Mouse (Mus musculus): ENCODE results near the gene Cdc20b.
"Not testable (repeated sequence)": the region's sequence is repeated elsewhere in the genome, so short reads cannot be mapped to it uniquely, and the experiment has no call there.

The Cdc20b gene

DNA sequence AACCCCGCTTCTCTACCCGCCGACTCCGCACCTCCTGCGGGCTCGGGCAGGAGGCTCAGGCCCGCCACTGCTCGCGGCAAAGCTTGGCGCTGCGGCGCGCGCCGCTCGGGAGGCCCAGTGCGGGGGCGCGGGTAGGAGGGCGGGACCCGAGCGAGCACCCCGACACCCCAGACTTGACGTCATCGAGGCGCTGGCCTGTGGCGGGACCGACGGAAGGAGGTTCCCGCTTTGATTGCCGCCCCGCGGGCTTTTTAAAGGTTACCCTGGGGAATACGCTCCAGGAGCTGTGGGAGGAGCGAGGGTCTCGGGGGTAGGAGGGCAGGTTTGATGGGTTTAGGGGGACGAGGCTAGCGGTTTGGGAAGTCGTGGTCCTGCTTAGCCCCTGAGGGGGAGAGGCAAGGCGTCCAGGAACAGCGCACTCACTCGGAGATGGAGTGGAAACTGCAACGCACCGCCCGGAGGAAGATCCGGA is at the start of gene Cdc20b:
Gene Cdc20b, plus strand, starts transcription at position 162 of the 472 bp plus-strand sequence.
- DNase-seq = peak; percentile 46 to 62

DNA sequence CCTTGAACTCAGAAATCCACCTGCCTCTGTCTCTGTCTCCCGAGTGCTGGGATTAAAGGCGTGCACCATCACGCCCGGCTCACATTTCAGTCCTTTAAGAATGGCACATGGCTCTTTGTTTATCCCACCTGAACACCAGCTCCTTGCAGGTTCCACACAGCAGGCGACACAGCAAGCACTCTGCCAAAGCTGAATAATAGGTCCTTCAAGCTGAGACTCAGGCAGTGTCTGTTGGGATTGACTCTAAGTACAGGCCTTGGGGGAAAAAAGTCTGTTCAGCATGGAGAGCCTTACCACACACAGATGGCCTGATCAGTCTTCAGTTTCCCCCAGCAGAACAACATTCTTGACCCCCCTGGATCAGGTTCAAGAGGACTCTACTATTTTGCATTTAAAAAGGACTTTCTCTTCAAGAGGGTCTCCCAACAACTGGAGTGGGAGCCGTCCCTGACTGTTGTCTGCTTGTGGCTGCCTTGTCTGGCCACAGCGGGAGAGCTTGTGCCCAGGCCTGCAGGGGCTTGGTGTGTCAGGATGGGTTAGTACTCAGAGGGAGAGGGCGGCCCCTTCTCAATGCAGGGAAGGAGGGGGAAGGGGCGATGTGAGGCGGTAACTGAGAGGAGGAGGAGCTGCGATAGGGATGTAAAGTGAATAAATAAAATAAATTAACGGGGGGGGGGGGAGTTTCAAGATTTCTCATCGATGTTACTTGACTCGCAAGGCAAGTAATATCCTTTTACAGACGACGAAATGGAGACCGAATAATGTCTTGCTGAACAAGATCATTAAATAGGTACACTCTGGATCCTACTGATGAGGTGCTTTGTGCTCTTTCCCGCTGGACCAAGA is 49.1 kb upstream of the Cdc20b start:
- peak in 1 of 2 experiments; percentile 36 for DNase-seq

DNA sequence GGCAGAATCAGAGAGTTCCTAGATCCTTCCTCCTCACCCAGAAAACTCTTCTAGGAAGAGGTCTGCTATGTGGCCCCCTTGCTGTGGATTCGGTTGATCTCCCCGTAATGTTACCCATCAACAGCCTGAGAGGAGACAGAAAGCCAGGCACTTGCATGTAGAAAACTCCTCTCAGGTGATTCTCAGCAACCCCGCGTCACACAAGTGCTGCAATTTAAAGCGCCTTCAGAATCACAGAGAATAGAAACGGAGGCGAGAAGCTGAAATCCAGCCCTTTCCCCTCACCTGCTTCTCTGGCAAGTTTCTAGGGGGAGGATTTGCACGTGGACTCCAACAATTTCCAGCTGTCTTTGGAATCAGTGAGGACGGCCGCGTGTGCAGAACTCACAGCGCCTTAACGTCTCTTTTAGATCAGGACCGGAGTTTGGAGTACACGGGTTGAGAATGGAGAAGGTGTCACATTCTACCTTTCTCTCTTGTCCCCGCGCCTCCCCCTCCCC is 48.4 kb upstream of the Cdc20b start:
- DNase-seq = no peak

DNA sequence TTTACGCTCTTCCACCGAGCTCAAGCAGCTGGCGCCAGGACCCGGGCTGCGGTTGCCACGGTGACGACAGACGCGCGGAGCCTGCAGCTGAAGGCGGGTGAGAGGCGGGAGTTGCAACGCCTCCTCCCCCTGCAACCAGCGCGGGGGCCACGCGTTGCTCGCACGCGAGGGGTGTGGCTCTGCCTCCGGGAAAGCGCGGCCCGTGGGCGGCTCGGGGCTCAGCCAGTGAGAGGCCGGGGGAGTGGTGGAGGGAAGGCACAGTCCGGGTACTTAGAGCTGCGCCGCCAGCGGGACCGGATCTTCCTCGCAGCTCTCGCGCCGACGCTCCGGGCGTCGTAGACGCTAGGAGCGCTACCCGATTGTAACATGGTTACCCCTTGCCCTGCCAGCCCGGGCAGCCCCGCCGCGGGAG is 47.4 kb upstream of the Cdc20b start, which contains the start of gene Ccno:
Gene Ccno, plus strand, starts transcription at position 271 of the 412 bp plus-strand sequence.
- DNase-seq = peak; percentile 90 to 96

DNA sequence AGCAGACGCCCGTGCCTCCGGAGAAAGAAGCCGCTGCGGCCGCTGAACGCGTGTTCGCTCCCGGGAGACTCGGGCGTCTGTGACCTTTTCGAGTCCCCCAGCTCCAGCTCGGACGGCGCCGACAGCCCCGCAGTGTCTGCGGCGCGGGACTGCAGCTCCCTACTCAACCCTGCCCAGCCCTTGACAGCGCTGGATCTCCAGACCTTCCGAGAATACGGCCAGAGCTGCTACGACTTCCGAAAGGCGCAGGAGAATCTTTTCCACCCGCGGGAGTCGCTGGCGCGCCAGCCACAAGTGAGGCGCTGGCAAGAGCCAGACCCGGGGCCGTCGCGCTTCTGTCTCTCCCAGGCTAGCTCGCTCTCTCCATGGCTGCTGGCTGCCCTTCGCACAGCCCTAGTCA is 46.9 kb upstream of the Cdc20b start:
- peak in 1 of 2 experiments; percentile 54 for DNase-seq

DNA sequence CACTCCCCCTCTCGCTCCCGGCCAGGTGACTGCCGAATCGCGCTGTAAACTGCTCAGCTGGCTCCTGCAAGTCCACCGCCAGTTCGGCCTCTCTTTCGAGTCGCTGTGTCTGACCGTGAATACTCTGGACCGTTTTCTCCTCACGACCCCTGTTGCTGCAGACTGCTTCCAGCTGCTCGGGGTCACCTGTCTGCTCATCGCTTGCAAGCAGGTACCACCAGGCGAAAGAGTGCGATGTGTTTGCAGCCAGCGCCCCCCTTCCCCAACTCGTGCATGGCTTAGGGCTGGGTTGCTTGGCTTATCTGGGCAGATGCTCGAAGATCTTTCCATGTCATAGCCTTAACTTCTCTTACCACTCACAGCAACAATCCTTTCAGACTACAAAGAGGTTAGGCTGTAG is 46.0 kb upstream of the Cdc20b start:
- DNase-seq = peak; percentile 22 to 35

DNA sequence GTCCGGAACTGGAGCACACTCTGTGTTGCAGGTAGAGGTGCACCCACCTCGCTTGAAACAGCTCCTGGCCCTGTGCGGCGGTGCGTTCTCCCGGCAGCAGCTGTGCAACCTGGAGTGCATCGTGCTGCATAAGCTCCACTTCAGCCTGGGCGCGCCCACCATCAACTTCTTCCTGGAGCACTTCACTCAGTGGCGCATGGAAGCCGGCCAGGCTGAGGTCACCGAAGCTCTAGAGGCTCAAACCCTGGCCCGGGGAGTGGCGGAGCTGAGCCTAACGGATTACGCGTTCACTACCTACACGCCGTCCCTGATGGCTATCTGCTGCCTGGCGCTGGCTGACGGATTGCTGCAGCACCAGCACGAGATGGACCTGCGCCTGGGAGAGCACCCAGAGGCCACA is 45.4 kb upstream of the Cdc20b start:
- DNase-seq = peak in 1 of 2 experiments; percentile 34

DNA sequence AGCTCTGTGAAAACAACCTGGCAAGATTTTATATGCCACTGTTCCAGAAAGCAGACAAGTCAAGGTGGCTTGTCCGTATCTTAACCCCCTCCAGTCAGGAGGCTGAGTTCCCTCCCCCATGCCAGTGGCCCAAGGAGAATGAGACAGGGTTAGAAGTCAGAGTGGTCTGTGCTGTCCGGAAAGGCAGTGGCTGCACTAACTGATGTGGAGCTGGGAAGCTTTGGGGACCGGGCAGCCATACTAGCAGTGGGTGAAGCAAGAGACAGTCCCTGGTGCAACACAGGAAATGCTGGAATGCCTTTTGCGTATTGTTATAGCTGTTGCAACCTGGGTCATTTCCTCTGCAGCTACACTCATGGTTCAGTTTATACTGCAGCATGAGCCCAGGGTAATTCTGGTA is 44.6 kb upstream of the Cdc20b start:
- DNase-seq = no peak

DNA sequence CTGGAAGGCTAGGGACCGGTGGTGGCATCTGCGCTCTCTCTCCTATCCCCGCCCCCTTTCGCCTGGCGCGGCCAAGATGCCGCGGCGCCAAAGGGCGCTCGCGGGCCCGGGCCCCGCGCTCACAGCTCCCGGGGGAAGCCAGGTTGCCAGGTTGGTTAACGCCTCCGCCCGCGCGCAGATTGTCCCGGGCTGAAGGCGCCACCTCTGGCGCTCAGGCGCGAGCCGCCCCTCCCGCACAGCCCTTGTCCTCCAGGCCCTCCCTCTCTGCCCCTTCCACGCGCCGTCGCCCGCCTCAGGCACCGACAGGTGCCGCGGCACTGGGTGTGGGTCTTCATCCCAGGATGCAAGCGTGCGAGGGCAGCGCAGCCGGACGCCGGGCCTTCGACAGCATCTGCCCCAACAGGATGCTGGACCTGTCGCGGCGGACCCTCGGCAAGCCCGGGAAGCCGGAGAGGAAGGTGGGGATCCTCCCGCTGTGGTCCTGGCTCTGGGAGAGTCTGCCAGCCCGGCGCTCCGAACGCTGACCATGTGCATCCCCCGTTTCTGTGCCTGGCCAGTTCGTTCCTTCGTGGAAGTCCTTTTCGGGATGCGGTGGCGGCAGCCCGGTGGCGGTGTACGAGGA is 41.3 kb upstream of the Cdc20b start, which contains the start of gene Mcidas:
Gene Mcidas, plus strand, starts transcription at position 315 of the 622 bp plus-strand sequence.
- peak; percentile 68 to 82 for DNase-seq

DNA sequence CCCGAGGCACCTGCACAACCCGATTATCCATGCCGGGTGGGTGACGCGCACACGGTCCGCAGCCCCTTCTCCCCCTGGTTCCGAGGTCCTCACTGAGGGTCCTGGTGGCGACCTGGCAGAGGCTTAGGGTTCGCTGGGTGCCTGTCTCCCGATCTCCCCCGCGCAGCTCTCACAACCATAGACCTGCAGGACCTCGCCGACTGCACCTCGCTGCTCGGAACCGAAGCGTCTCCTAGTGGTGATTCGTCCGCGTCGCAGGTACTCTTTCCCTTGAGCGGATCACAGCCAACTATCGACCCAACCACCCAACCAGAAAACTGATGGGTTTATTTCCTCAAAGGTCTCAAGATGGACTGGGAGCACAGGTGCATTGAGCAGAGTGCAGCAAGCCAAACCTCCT is 40.7 kb upstream of the Cdc20b start:
- DNase-seq = peak; percentile 84 to 87

DNA sequence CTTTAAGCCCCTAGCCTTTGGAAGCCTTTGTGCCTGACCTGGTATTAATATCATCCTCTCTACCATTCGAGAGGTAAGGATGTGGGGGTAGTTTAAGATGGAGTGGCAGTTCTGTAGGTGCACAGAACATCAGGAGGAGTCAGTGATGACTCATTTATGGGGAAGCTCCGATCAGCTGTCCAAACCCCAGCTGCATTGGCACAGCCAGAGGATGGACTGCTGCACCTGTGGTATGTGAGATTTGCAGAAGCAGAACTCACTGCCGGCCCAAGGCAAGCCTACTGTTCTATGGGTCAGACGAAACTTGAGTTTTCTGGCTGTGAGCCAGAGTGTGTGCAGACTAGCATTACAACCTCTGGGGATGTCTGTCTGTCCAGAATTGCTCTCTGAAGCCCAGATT is 38.5 kb upstream of the Cdc20b start:
- DNase-seq = peak in 1 of 2 experiments; percentile 9

DNA sequence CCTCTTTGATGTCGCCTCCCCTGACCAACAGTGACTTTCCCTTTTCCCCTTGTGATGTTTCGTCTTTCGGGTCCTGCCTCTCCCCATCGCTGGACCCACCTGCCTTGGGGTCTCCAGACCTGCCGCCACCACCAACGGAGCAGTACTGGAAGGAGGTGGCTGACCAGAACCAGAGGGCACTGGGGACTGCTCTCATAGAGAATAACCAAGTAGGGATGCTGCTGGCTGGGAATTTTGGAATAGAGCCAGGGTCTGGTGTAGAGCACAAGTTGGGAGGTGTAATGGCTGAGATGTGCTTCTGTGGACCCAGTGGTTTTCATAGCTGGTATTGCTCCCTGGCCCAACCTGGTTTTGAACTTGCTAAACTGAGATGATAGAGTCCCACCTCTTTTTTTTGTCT is 37.5 kb upstream of the Cdc20b start:
- DNase-seq = peak; percentile 39 to 51

DNA sequence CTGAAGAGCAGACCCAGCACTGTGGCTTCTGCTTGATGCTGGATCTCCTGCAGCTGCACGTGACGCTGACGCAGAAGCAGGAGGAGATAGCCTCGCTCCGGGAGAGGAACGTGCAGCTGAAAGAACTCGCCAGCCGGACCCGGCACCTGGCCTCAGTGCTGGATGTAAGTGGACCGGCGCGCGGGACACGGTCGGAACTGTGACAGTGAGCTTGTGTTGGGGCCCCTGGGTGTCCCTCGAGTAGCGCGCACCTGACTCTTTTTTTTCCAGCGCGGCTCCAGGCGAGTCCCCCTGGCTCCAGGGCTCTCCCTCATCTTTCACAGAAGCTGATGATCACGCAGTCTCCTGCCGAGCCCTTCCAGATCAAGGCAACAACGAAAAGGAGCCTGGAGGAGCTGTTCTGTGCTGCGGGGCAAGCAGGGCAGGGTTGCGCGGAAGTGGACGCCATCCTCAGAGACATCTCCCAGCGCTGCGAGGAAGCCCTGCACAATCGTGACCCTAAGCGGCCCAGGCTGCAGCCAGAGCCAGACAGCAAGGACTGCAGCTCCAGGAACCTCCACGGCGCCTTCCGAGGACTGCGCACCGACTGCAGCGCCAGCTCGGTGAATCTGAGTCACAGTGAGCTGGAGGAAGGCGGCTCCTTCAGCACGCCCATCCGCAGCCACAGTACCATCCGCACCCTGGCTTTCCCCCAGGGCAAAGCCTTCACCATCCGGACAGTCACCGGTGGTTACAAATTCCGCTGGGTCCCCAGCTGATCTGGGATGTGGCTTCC is 36.3 kb upstream of the Cdc20b start:
- peak; percentile 38 to 42 for DNase-seq

DNA sequence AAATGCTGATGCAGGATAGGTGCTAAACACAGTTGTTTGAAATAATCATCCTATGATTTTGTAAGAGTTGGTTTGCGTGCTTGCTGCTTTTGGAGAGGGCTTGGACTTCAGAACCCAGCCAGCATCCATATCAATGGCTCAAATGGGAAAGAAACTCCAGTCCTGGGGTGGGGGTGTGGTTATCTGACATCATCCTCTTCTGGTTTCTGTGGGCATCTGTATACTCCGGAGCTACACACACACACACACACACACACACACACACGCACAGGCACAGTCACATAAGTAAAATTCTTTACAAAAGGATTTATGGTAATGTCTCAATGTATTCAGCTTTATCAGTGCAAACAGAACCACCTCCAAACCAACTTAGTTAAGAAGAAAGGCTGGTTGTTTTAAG is 34.8 kb upstream of the Cdc20b start:
- DNase-seq = no peak

DNA sequence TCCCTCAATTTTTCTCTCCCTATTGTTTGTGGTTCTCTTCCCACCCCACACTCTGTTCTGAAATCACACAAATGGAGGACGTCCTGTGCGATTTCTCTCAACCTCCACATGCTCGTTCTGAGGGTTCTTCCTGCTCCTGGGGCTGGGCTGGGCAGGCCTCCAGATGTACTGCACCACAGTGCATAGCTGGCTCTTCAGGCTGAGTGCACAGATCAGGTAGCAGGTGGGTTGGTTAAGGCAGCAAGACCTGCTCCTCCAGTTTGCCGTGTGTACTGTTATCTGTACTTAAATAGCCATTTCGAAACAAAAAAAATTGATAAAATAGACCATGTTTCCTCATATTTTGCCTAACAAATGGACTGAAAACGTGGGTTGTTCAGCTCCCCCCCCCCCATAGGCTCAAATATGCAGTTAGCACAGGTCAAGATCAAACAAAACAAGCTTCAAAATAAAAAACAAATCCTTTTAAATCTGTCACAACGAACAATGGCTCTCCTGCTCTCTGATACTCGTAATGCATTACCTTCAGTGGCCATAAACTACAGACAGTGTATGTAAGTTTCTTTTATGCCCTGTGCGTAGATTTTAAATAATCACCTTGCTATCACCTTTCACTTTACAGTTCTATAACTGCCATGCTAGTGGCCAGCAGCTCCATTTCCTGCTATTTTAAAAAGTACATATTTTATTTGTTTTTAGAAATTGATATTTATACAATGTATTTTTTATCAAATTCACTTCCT is 34.2 kb upstream of the Cdc20b start:
- DNase-seq = peak in 1 of 2 experiments; percentile 8

DNA sequence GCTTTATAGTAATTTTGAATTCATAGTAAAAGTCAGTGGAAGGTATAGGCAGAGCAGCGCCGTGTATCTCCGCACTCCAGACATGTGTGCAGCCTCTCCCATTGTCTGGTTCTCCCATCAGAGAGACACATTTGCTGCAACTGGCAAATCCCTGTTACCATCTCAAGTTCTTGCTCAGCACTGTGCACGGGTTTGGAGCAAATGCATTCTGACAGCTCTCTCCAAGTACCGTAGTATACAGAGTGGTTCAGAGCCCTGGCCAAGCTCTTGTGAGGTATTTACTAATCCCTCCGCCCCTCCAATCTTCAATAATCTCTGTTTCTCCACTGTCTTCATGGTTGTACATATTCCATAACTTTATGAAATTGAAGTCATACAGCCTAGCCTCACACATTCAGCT is 22.2 kb upstream of the Cdc20b start:
- DNase-seq = no peak

DNA sequence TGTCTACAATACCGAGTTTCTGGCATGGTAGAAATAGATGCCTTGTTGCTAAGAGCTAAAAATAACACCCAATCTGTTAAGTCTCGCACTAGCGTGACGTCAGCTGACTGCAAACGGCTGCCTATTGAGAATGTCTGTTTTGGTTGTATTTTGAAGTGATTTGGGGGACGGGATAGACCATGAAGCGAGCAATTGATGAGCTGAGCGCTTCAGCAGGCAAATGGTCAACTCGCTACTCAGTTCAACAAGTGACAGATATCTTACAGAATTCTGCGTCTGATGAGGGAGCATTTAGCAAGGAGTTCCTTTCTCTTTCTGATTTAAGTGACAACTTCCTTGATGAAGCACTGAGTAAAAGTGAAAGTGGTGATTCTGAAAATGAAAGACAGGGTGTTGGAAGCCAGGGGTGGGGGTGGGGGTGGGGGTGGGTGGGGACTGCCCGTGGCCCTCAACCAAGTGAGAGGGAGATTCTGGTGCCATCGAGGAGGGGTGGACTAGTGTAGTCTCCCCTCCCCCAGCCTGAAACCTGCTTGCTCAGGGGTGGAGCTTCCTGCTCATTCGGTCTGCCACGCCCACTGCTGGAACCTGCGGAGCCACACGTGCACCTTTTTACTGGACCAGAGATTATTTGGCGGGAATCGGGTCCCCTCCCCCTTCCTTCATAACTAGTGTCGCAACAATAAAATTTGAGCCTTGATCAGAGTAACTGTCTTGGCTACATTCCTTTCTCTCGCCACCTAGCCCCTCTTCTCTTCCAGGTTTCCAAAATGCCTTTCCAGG is 21.5 kb upstream of the Cdc20b start:
- not testable (repeated sequence) for DNase-seq

DNA sequence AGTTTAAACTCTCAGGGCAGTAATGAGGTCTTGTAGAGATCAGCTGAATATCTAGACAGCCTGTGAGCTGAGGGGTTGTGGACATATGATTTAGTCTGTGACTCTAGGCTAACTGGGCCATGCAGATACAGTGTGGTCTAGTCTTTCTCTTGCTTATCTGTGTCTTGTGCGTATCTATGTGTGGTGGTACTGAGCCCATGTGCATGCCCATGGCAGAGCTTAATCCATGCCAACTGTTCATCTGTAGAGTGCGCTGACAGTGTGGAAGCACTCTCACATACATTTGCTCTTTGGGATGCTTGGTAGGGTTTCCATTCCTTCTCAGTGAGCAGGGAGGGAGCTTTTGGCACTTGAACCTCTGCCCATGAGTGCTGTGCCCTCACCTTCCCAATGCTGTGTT is 13.4 kb upstream of the Cdc20b start:
- DNase-seq = no peak

DNA sequence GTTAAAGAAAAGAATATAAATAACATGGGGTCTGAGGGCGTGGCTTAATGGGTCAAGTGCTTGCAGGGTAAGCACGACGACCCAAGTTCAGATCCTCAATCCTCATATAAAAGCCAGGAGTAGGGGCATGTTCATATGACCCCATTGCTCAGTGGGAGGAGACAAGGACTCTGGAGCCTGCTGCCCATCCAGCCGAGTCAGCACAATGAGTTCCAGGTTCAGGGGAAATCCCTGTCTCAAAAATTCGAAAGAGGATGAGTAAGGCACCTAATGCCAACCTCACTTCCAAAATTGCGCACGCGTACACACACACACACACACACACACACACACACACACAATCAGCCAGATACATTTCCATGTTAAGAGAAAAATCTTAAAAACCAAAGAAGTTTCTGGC is 12.4 kb upstream of the Cdc20b start:
- no peak for DNase-seq

DNA sequence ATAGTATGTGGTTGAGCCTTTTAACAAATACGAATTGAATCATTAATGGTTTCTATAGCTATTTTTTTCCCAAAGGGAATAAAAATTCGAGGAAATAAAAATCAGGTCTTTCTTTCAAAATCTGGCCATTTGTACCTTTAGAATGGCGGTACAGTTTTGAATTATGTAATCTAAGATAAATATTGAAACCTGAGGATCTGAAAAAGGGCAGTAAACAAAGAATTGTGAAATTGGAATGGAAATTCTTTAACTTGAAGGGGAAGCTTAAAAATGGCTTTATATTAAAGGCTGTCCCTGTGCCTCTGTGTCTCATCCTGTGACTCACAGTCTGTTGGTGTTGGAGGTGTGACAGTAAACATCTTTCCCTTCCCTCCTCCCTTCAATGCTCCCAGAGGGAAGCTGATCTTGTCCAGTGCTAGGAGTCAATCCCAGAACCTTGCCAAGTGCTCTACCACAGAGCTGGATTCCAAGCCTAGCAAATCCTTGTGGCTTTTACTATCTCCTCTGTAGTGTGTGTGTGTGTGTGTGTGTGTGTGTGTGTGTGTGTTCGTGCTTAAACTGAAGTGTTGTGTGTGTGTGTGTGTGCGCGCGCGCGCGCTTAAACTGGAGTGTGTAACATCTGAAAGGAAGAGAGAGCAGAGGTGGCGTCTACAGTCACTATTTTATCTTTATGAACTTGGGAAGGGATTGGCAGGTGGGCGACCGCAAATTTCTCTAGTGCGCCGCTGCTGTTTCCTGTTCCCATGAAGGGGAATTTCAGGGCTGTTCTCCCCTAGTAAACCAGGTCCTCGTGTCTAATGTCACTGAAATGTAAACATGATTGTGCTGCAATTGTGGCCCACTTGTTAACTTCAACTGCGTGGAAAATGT is 11.4 kb upstream of the Cdc20b start:
- DNase-seq = no peak

Measured in cerebellum, postnatal 10 days (tissue).